ENCODE assay signal across 10 mouse cellular contexts in the genomic region with DNA sequence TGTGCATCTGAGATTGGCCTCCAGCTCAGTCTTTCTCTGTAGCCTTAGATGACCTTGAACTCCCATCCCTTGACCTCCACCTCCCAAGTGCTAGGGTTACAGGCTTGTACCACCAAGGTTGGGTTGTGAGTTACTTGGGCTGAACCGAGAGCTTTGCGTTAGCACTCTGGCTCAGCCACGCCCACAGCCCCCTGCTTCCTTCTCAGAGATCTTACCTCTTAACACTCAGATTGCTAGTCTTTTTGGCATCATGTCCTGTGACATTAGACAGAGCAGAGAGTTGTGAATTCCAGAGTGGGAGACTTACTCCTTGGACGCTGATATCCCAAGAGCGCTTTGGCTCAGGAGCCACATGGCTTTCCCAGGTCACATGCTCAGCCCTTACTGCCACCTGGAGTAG. TPM values are rescaled to one million over a fixed set of nuclear protein-coding genes. Genes with fewer than 3 reads are reported as not detected.
DNase-seq lines count a peak whose midpoint lies in the region; ATAC-seq and TF ChIP-seq lines count a peak whose summit lies in the region.
"Had no signal": no experiment of that assay in that cellular context is flagged by ENCODE, and none has a peak within 500 bp of the region (broad histone marks: within the 10 kb centered on the region; RNA-seq: fewer than 3 reads in every experiment).

No protein-coding gene starts in this region.

- H3K4me1 ChIP-seq in neural tube, embryonic 11.5 days (ENCODE audit: control insufficient read depth, insufficient read depth, low read length): peaks cover 11% of the 10 kb centered on the region
- peaks cover 18% of the 10 kb centered on the region for H3K4me1 ChIP-seq in limb, embryonic 14.5 days (ENCODE audit: control insufficient read depth, insufficient read depth, low read length)
- peaks cover 2% of the 10 kb centered on the region; the same call in 1 of the 2 replicates for H3K4me1 ChIP-seq in stomach, postnatal 0 days (replicated peaks; ENCODE audit: control insufficient read depth, insufficient read depth)

- no peak for TF ChIP-seq POLR2A in limb, embryonic 14.5 days (IDR thresholded peaks at IDR 0.05; ENCODE audit: borderline replicate concordance, extremely low read depth, insufficient read depth, insufficient read length)

- ATAC-seq in neural tube, embryonic 11.5 days (ENCODE audit: insufficient read depth, low FRiP score, low TSS enrichment): no peak
- no peak for ATAC-seq in limb, embryonic 14.5 days (ENCODE audit: low FRiP score, low read depth)
- ATAC-seq in stomach, postnatal 0 days (ENCODE audit: low FRiP score, low TSS enrichment): 0 out of 2 replicates have a peak, but pooled peaks have one; percentile 16

- no peaks in the 10 kb centered on the region for H3K27me3 ChIP-seq in neural tube, embryonic 11.5 days (ENCODE audit: control insufficient read depth, insufficient read depth, low read length)
- H3K27me3 ChIP-seq in limb, embryonic 14.5 days (ENCODE audit: control insufficient read depth, insufficient read depth, low read length): no peaks in the 10 kb centered on the region
- H3K27me3 ChIP-seq in stomach, postnatal 0 days (ENCODE audit: control insufficient read depth, insufficient read depth, low read length): no peaks in the 10 kb centered on the region

- no peak overlapping the region for H3K27ac ChIP-seq in neural tube, embryonic 11.5 days (ENCODE audit: low read depth, low read length)
- no peak overlapping the region for H3K27ac ChIP-seq in limb, embryonic 14.5 days (replicated peaks; ENCODE audit: low read depth, low read length)
- peak overlapping the region; percentile 45; the same call in 1 of the 2 replicates for H3K27ac ChIP-seq in stomach, postnatal 0 days (replicated peaks)

- H3K9ac ChIP-seq in neural tube, embryonic 11.5 days (ENCODE audit: low read length): no peak overlapping the region
- peak overlapping the region; percentile 36; the same call in 1 of the 2 replicates for H3K9ac ChIP-seq in limb, embryonic 14.5 days (ENCODE audit: low read depth, low read length, severe bottlenecking)
- no peak overlapping the region for H3K9ac ChIP-seq in stomach, postnatal 0 days (ENCODE audit: low read length)

- H3K4me3 ChIP-seq in neural tube, embryonic 11.5 days (ENCODE audit: low read depth, low read length): no peak overlapping the region
- H3K4me3 ChIP-seq in limb, embryonic 14.5 days (replicated peaks; ENCODE audit: low read length): peak overlapping the region; percentile 70; the same call in 1 of the 2 replicates
- H3K4me3 ChIP-seq in stomach, postnatal 0 days (ENCODE audit: low read depth, low read length): no peak overlapping the region

- peak; percentile 50 for DNase-seq in cerebellum, adult 9-11 months
- no peak for DNase-seq in cerebellum, adult 11 months
- DNase-seq in neural tube, embryonic 11.5 days (ENCODE audit: low spot score): no peak
- DNase-seq in neural tube, embryonic 10.5 days (ENCODE audit: extremely low spot score, low spot score): no peak
- no peak for DNase-seq in limb, embryonic 14.5 days (ENCODE audit: low spot score)
- DNase-seq in stomach, postnatal 0 days (ENCODE audit: low spot score): no peak
- no peak for DNase-seq in ovary, adult 18-20 months (ENCODE audit: low spot score)
- DNase-seq in gastrocnemius, adult 18-20 months (ENCODE audit: low spot score): no peak
- DNase-seq: lung, postnatal 36 days had no signal

- H3K4me2 ChIP-seq in neural tube, embryonic 11.5 days (ENCODE audit: low read depth): peak overlapping the region; percentile 56; the same call in 1 of the 2 replicates
- peak overlapping the region; percentile 85; the same call in 1 of the 2 replicates for H3K4me2 ChIP-seq in limb, embryonic 14.5 days (replicated peaks; ENCODE audit: low read depth, low read length, severe bottlenecking)
- peak overlapping the region; percentile 83 for H3K4me2 ChIP-seq in stomach, postnatal 0 days (replicated peaks; ENCODE audit: low read depth)

- no peak for TF ChIP-seq EP300 in stomach, postnatal 0 days (optimal IDR thresholded peaks at IDR 0.05)

- no peak for TF ChIP-seq CTCF in stomach, postnatal 0 days (IDR thresholded peaks at IDR 0.05; ENCODE audit: low read depth)

- WGBS in neural tube, embryonic 11.5 days: 73% methylated on average over 5 of the region's 5 CpGs
- 46% methylated on average over 5 of the region's 5 CpGs for WGBS in limb, embryonic 14.5 days
- WGBS in stomach, postnatal 0 days: 54% methylated on average over 5 of the region's 5 CpGs

- no peaks in the 10 kb centered on the region for H3K9me3 ChIP-seq in neural tube, embryonic 11.5 days (ENCODE audit: control insufficient read depth, low read length)
- H3K9me3 ChIP-seq in limb, embryonic 14.5 days (ENCODE audit: control insufficient read depth, low read length): no peaks in the 10 kb centered on the region
- no peaks in the 10 kb centered on the region for H3K9me3 ChIP-seq in stomach, postnatal 0 days (ENCODE audit: control insufficient read depth, low read length)

- no peaks in the 10 kb centered on the region; the same call in none of the 2 replicates for H3K36me3 ChIP-seq in neural tube, embryonic 11.5 days (ENCODE audit: control insufficient read depth, insufficient read depth, low read length)
- H3K36me3 ChIP-seq in limb, embryonic 14.5 days (ENCODE audit: control insufficient read depth, insufficient read depth, low read length): peaks cover 23% of the 10 kb centered on the region
- peaks cover 9% of the 10 kb centered on the region; the same call in 1 of the 2 replicates for H3K36me3 ChIP-seq in stomach, postnatal 0 days (ENCODE audit: control insufficient read depth, insufficient read depth, low read length)

RNA-seq across cellular contexts. Expression of gene Smim11, which starts 1.4 kb away (rescaled TPM):
- polyA plus RNA-seq in neural tube, embryonic 11.5 days (2014; fragmentation: Nextera tagmentation; extraction: Ambion mirVana): 107 and 110 TPM in 2 replicates
- 52.3 and 61.2 TPM in 2 replicates for polyA plus RNA-seq in limb, embryonic 14.5 days (2012; rRNA removed)
- polyA plus RNA-seq in limb, embryonic 14.5 days (2014; fragmentation: Nextera tagmentation; extraction: Ambion mirVana): 145 and 150 TPM in 2 replicates
- polyA plus RNA-seq in stomach, postnatal 0 days (2015; fragmentation: Nextera tagmentation; extraction: Ambion mirVana): 119 and 122 TPM in 2 replicates
- total RNA-seq in gastrocnemius, adult 18-20 months (2021): 10 to 100 TPM; 72.4 to 76.2 TPM

RNA-seq across cellular contexts. Expression of gene Kcne2, which starts 10.3 kb away (rescaled TPM):
- polyA plus RNA-seq in neural tube, embryonic 11.5 days (2014; fragmentation: Nextera tagmentation; extraction: Ambion mirVana): 0.13 and 0.24 TPM in 2 replicates
- polyA plus RNA-seq in limb, embryonic 14.5 days (2012; rRNA removed): 0.05 and 0.09 TPM in 2 replicates
- 0.15 TPM in 1 of 2 replicates, not detected in the other for polyA plus RNA-seq in limb, embryonic 14.5 days (2014; fragmentation: Nextera tagmentation; extraction: Ambion mirVana)
- polyA plus RNA-seq in stomach, postnatal 0 days (2015; fragmentation: Nextera tagmentation; extraction: Ambion mirVana): 29.8 and 37.9 TPM in 2 replicates
- not detected for total RNA-seq in gastrocnemius, adult 18-20 months (2021)
- polyA plus RNA-seq: C2C12 had no signal

RNA-seq across cellular contexts. Expression of gene Fam243, which starts 18.7 kb away (rescaled TPM):
- not detected in 2 replicates for polyA plus RNA-seq in neural tube, embryonic 11.5 days (2014; fragmentation: Nextera tagmentation; extraction: Ambion mirVana)
- polyA plus RNA-seq in limb, embryonic 14.5 days (2012; rRNA removed): not detected in 2 replicates
- not detected in 2 replicates for polyA plus RNA-seq in limb, embryonic 14.5 days (2014; fragmentation: Nextera tagmentation; extraction: Ambion mirVana)
- not detected in 2 replicates for polyA plus RNA-seq in stomach, postnatal 0 days (2015; fragmentation: Nextera tagmentation; extraction: Ambion mirVana)
- total RNA-seq in gastrocnemius, adult 18-20 months (2021): not detected
- polyA plus RNA-seq: C2C12 had no signal

RNA-seq across cellular contexts. Expression of gene Kcne1, which starts 56.8 kb away (rescaled TPM):
- 0.15 and 0.54 TPM in 2 replicates for polyA plus RNA-seq in neural tube, embryonic 11.5 days (2014; fragmentation: Nextera tagmentation; extraction: Ambion mirVana)
- polyA plus RNA-seq in limb, embryonic 14.5 days (2012; rRNA removed): 0.08 and 0.09 TPM in 2 replicates
- not detected in 2 replicates for polyA plus RNA-seq in limb, embryonic 14.5 days (2014; fragmentation: Nextera tagmentation; extraction: Ambion mirVana)
- 20.3 and 20.8 TPM in 2 replicates for polyA plus RNA-seq in stomach, postnatal 0 days (2015; fragmentation: Nextera tagmentation; extraction: Ambion mirVana)
- total RNA-seq in gastrocnemius, adult 18-20 months (2021): not detected

Comparison
In these comparisons a context has a peak if more than half of its experiments do, and no peak if none do; other contexts are left out.
1. RNA of gene Kcne2, which starts 10.3 kb away (polyA plus RNA-seq): 29.8 to 37.9 TPM in stomach, postnatal 0 days; 0.05 to 0.15 TPM in limb, embryonic 14.5 days and 0.13 to 0.24 TPM in neural tube, embryonic 11.5 days; every median in the first group is over 10 times any median in the second.
2. Peak in every context shown above with its lines, with median percentiles within 50 percentile points of each other: H3K4me2 ChIP-seq.